Mouse (Mus musculus) brain, embryonic 14.5 days (tissue): ENCODE results near the gene Fam19a3.
"Not testable (repeated sequence)": the region's sequence is repeated elsewhere in the genome, so short reads cannot be mapped to it uniquely, and the experiment has no call there.

Experiments
- CTCF ChIP-seq: fragments of 200-500 bp; IDR thresholded peaks from 2 replicates; pipeline ENCODE4 v1.5.1; 2012; ENCODE audit warnings: inconsistent platforms, mild to moderate bottlenecking, moderate library complexity, borderline replicate concordance; ENCODE audit not compliant: insufficient read depth, insufficient read length; ENCODE audit errors: extremely low read depth
- POLR2A ChIP-seq: fragments of 200-500 bp; IDR thresholded peaks from 2 replicates; pipeline ENCODE4 v1.6.1; 2012; ENCODE audit warnings: mild to moderate bottlenecking, inconsistent platforms, borderline replicate concordance; ENCODE audit not compliant: poor library complexity, insufficient read depth, insufficient read length, severe bottlenecking; ENCODE audit errors: extremely low read depth

GRCm38 (mm10) chr3:104813227-104813626 is 31.6 kb upstream of the Fam19a3 start:
- TF ChIP-seq POLR2A, CTCF: not testable (repeated sequence)
